Comparison of ENCODE assay signal across 17 mouse cellular contexts in the genomic region with DNA sequence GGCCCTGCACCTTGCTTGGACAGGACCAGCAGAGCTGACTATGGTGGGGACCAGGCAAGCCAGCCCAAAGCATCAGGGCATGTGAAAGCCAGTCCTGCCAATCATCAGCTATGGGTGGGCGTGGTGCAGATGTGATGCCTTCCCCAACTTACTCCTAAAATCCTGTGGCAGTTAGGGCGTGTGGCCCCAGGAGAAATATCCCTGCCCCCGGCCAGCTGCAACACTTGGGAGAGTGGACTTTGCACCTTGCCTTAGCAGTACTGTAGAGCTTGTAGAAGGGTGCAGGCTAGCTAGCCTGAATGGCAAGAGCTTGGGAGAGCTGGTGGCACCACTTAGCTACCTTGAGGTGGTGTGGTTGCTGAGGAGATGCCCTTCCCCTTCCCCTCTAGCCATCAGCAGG.
"Had no signal": no experiment of that assay in that cellular context is flagged by ENCODE, and none has a peak within 500 bp of the region (broad histone marks: within the 10 kb centered on the region; RNA-seq: fewer than 3 reads in every experiment).

No protein-coding gene starts in this region.

- ATAC-seq: liver, postnatal 0 days; lung, postnatal 0 days had no signal

- H3K4me3 ChIP-seq: limb, embryonic 12.5 days; limb, embryonic 15.5 days; neural tube, embryonic 12.5 days; neural tube, embryonic 15.5 days had no signal

- H3K36me3 ChIP-seq: limb, embryonic 12.5 days; limb, embryonic 15.5 days; neural tube, embryonic 12.5 days; neural tube, embryonic 15.5 days had no signal

- H3K27ac ChIP-seq: limb, embryonic 12.5 days; limb, embryonic 15.5 days; liver, embryonic 14.5 days; macrophage; neural tube, embryonic 12.5 days; neural tube, embryonic 15.5 days had no signal

- DNase-seq: kidney, adult 2 months; kidney, postnatal 10 days; kidney, postnatal 4 days; left cerebral cortex, postnatal 4 days; liver, postnatal 0 days; lung, embryonic 14.5 days; midbrain, embryonic 14.5 days; thymus, postnatal 36 days had no signal

- H3K27me3 ChIP-seq: limb, embryonic 12.5 days; limb, embryonic 15.5 days; neural tube, embryonic 12.5 days; neural tube, embryonic 15.5 days had no signal

- H3K4me1 ChIP-seq: limb, embryonic 12.5 days; limb, embryonic 15.5 days; neural tube, embryonic 12.5 days; neural tube, embryonic 15.5 days had no signal

- H3K4me2 ChIP-seq: limb, embryonic 12.5 days; limb, embryonic 15.5 days; liver, embryonic 11.5 days; lung, embryonic 14.5 days; midbrain, embryonic 11.5 days; neural tube, embryonic 12.5 days; neural tube, embryonic 15.5 days had no signal

- H3K9me3 ChIP-seq: limb, embryonic 12.5 days; limb, embryonic 15.5 days; neural tube, embryonic 12.5 days; neural tube, embryonic 15.5 days had no signal

- H3K9ac ChIP-seq: limb, embryonic 12.5 days; limb, embryonic 15.5 days; liver, embryonic 14.5 days; liver, postnatal 0 days; lung, embryonic 14.5 days; neural tube, embryonic 12.5 days; neural tube, embryonic 15.5 days had no signal
